Mouse (Mus musculus) heart, embryonic 15.5 days (tissue): ENCODE data around the gene Thrb. TPM values are rescaled to one million over a fixed set of nuclear protein-coding genes. Genes with fewer than 3 reads are reported as not detected.
A peak's percentile ranks its signal among the peaks of the same experiment; 100 is the strongest.

Source experiments
- ATAC-seq: fragments of 200-750 bp; cut with Nextera tagmentation; replicated peaks from 2 replicates; pipeline ENCODE4 v1.8.0; 2017; ENCODE audit warnings: low read depth, moderate TSS enrichment; ENCODE audit not compliant: insufficient number of reproducible peaks, insufficient read depth, low FRiP score
- H3K27ac ChIP-seq: fragments of 300-500 bp; sonication (generic); 2 replicates; pipeline ENCODE4 v1.5.1; 2015; ENCODE audit warnings: mild to moderate bottlenecking, inconsistent platforms
- H3K27me3 ChIP-seq: fragments of 300-500 bp; sonication (generic); 2 replicates; pipeline ENCODE4 v1.6.1; 2015; ENCODE audit warnings: inconsistent platforms
- H3K36me3 ChIP-seq: fragments of 300-500 bp; sonication (generic); 2 replicates; pipeline ENCODE4 v1.6.1; 2015; ENCODE audit warnings: mild to moderate bottlenecking, inconsistent platforms
- H3K4me1 ChIP-seq: fragments of 300-500 bp; sonication (generic); replicated peaks from 2 replicates; pipeline ENCODE4 v1.6.1; 2015; ENCODE audit warnings: inconsistent platforms
- H3K4me2 ChIP-seq: fragments of 300-500 bp; sonication (generic); 2 replicates; pipeline ENCODE4 v1.6.1; 2015; ENCODE audit warnings: inconsistent platforms, mild to moderate bottlenecking, moderate library complexity
- H3K4me3 ChIP-seq: fragments of 300-500 bp; sonication (generic); 2 replicates; pipeline ENCODE4 v1.5.1; 2015; ENCODE audit warnings: mild to moderate bottlenecking, inconsistent platforms
- H3K9ac ChIP-seq: fragments of 300-500 bp; sonication (generic); 2 replicates; pipeline ENCODE4 v1.6.1; 2015; ENCODE audit warnings: mild to moderate bottlenecking, inconsistent platforms
- H3K9me3 ChIP-seq: fragments of 300-500 bp; sonication (generic); replicated peaks from 2 replicates; pipeline ENCODE4 v1.6.1; 2016; ENCODE audit warnings: inconsistent platforms
- WGBS: fragments of 180-500 bp; shearing (Covaris S2); methylation state at CpG from one replicate; pipeline ENCODE4 v1.1.7; 2015; ENCODE audit warnings: mixed read lengths; 5-methylcytosine and 5-hydroxymethylcytosine counted together
- polyA plus RNA-seq: library from polyadenylated mRNA; unstranded; fragments of >200 nt; fragmentation: Nextera tagmentation; extraction: Ambion mirVana; gene quantifications from 2 replicates; pipeline ENCODE4 v1.2.1, GENCODE M21; 2015

Gene Thrb
- polyA plus RNA-seq, 1 experiment from 2014 or later = 0.83 TPM

- WGBS = 46% methylated on average over 9 of the region's 9 CpGs
- no peaks in the 10 kb centered on the region for H3K36me3 ChIP-seq
- peak; percentile 35; the same call in 1 of the 2 replicates for ATAC-seq
- no peak overlapping the region for H3K4me2 ChIP-seq
- H3K4me3 ChIP-seq = no peak overlapping the region
- no peak overlapping the region for H3K9ac ChIP-seq
- H3K9me3 ChIP-seq = no peaks in the 10 kb centered on the region
- H3K27ac ChIP-seq = no peak overlapping the region
- 0 out of 2 replicates have a peak, but pooled peaks cover 4% of the 10 kb centered on the region for H3K4me1 ChIP-seq
- H3K27me3 ChIP-seq = no peaks in the 10 kb centered on the region
Observed at GRCm38 (mm10) chr14:17742902-17743712, 83.0 kb downstream of the Thrb start.

DNA sequence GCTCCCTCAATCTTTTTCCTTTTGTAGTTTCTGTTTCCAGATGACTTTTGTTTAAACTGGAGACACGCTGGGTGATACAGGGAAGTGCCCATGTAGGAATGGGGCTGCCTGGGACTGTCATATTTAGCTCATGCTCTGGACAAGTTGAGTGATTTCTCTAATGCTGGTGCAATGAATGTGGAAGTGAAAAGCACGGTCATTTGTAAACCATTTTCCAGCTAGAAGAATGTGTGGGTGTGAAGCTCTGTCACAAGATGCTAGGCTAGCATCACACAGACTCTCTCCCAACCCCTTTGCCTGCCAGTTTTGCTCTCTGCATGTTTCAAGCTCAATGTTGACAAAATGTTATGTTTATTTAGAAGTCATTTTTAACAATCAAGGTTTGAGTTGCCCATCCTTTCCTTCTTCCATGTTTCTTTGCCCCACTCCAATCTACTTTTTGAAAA, 83.7 kb downstream of the Thrb start:
- H3K36me3 ChIP-seq = no peaks in the 10 kb centered on the region
- H3K4me2 ChIP-seq = no peak overlapping the region
- 50% methylated on average over 2 of the region's 2 CpGs for WGBS
- ATAC-seq = no peak
- no peaks in the 10 kb centered on the region for H3K27me3 ChIP-seq
- no peak overlapping the region for H3K4me3 ChIP-seq
- no peak overlapping the region for H3K9ac ChIP-seq
- H3K27ac ChIP-seq = no peak overlapping the region
- H3K9me3 ChIP-seq = no peaks in the 10 kb centered on the region
- H3K4me1 ChIP-seq = 0 out of 2 replicates have a peak, but pooled peaks cover 4% of the 10 kb centered on the region

DNA sequence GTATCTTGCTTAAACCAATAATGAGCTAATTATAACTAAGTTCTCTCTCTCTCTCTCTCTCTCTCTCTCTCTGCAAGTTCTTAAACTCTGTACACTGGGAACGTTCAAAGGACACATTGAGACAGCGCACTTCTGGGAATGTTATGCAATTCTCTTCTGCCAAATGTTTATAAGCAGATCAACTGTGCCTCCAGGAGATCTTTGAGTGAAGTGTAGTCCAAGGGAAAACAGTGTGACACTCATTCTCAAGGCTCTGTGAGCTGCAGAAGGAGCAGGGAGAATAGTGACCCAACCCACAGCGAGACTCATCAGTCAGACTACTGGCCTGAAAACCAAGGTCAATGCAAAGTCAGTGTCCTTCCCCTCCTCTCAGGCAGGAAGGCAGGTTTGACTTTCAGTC, 87.9 kb downstream of the Thrb start:
- 70% methylated on average over 3 of the region's 3 CpGs for WGBS
- H3K9me3 ChIP-seq = no peaks in the 10 kb centered on the region
- no peaks in the 10 kb centered on the region for H3K36me3 ChIP-seq
- ATAC-seq = no peak
- no peak overlapping the region for H3K9ac ChIP-seq
- 0 out of 2 replicates have a peak, but pooled peaks cover 4% of the 10 kb centered on the region for H3K4me1 ChIP-seq
- H3K27me3 ChIP-seq = no peaks in the 10 kb centered on the region
- H3K27ac ChIP-seq = no peak overlapping the region
- H3K4me3 ChIP-seq = no peak overlapping the region
- H3K4me2 ChIP-seq = no peak overlapping the region

DNA sequence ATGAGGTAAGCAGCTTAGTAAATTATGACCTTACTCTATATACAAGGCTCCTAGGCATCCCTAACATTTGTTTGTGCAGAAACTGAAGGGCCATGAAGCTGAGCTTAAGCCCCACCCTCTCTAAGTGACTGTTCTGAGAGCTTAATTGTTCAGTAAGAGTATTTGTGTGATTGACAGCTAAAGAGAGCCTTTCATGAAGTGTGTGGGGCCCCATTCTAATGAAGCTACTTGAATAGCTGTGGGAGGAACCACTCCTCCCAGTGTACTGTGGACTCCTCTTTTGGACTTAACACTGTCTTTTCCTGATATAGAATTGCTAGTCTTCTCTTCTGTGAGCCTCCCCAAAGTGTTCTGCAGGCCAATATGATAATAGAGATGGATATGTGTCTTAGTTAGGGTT, 88.9 kb downstream of the Thrb start:
- Histone ChIP-seq H3K9me3 (no peaks in the 10 kb centered on the region), H3K27me3 (no peaks in the 10 kb centered on the region), H3K4me2 (no peak overlapping the region), H3K4me3 (no peak overlapping the region), H3K27ac (no peak overlapping the region), H3K4me1 (no peaks in the 10 kb centered on the region), H3K9ac (no peak overlapping the region), H3K36me3 (no peaks in the 10 kb centered on the region)
- ATAC-seq = no peak

DNA sequence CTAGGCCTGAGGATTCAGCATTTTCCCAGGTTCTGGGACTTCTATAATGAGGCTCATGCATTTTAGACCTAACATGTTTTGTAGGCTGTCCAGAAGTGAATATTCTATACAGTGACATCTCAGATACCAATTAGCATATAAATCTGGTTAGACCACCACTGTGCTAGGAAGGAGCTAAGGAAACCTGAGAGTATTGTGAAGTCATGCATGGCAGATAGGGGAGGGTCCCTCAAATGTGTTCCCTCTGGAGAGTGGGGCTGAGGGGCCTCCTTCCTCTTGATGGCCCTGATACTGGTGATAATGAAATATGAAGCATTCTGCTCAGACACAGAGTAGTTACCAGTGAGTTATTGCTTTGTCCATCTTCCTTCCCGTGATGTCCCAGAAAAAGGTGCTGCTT, 91.8 kb downstream of the Thrb start:
- Histone ChIP-seq H3K27me3 (no peaks in the 10 kb centered on the region), H3K9ac (no peak overlapping the region), H3K9me3 (no peaks in the 10 kb centered on the region), H3K27ac (no peak overlapping the region), H3K36me3 (no peaks in the 10 kb centered on the region), H3K4me2 (no peak overlapping the region), H3K4me3 (no peak overlapping the region), H3K4me1 (no peaks in the 10 kb centered on the region)
- ATAC-seq = no peak
- 83% methylated on average over 1 of the region's 1 CpGs for WGBS

- no peak overlapping the region for H3K4me3 ChIP-seq
- no peak for ATAC-seq
- 79% methylated on average over 1 of the region's 1 CpGs for WGBS
Observed at GRCm38 (mm10) chr14:17753429-17753828, 93.4 kb downstream of the Thrb start.

GRCm38 (mm10) chr14:17756732-17757131, 96.7 kb downstream of the Thrb start:
- Histone ChIP-seq H3K9me3 (no peaks in the 10 kb centered on the region), H3K36me3 (no peaks in the 10 kb centered on the region), H3K27ac (no peak overlapping the region), H3K4me2 (no peak overlapping the region), H3K4me3 (no peak overlapping the region), H3K9ac (no peak overlapping the region), H3K27me3 (no peaks in the 10 kb centered on the region), H3K4me1 (no peaks in the 10 kb centered on the region)
- ATAC-seq = no peak

More at GRCm38 (mm10) chr14:17753429-17753828, 93.4 kb downstream of the Thrb start:
- Histone ChIP-seq H3K9me3 (no peaks in the 10 kb centered on the region), H3K9ac (no peak overlapping the region), H3K4me1 (no peaks in the 10 kb centered on the region), H3K27me3 (no peaks in the 10 kb centered on the region), H3K36me3 (no peaks in the 10 kb centered on the region), H3K27ac (no peak overlapping the region), H3K4me2 (no peak overlapping the region)

- Histone ChIP-seq H3K4me1 (no peaks in the 10 kb centered on the region), H3K4me2 (no peak overlapping the region), H3K36me3 (no peaks in the 10 kb centered on the region), H3K9me3 (no peaks in the 10 kb centered on the region), H3K4me3 (no peak overlapping the region), H3K27me3 (no peaks in the 10 kb centered on the region), H3K27ac (no peak overlapping the region), H3K9ac (no peak overlapping the region)
- WGBS = 58% methylated on average over 2 of the region's 2 CpGs
- no peak for ATAC-seq
Observed at GRCm38 (mm10) chr14:17767987-17768386, 107.9 kb downstream of the Thrb start.

GRCm38 (mm10) chr14:17774404-17774803, 114.3 kb downstream of the Thrb start:
- Histone ChIP-seq H3K27ac (no peak overlapping the region), H3K27me3 (no peaks in the 10 kb centered on the region), H3K4me1 (no peaks in the 10 kb centered on the region), H3K4me3 (no peak overlapping the region), H3K36me3 (no peaks in the 10 kb centered on the region), H3K9me3 (no peaks in the 10 kb centered on the region), H3K4me2 (no peak overlapping the region), H3K9ac (no peak overlapping the region)
- no peak for ATAC-seq
- WGBS = 68% methylated on average over 2 of the region's 2 CpGs

GRCm38 (mm10) chr14:17781921-17782320, 121.9 kb downstream of the Thrb start:
- no peak overlapping the region for H3K27ac ChIP-seq
- no peaks in the 10 kb centered on the region for H3K27me3 ChIP-seq
- H3K9ac ChIP-seq = no peak overlapping the region
- WGBS = 79% methylated on average over 4 of the region's 4 CpGs
- no peak overlapping the region for H3K4me3 ChIP-seq
- H3K4me1 ChIP-seq = peaks cover 3% of the 10 kb centered on the region; the same call in 1 of the 2 replicates
- ATAC-seq = no peak
- no peak overlapping the region for H3K4me2 ChIP-seq
- no peaks in the 10 kb centered on the region for H3K36me3 ChIP-seq
- no peaks in the 10 kb centered on the region for H3K9me3 ChIP-seq

GRCm38 (mm10) chr14:17784207-17784806, 124.2 kb downstream of the Thrb start:
- no peak overlapping the region for H3K4me3 ChIP-seq
- WGBS = 18% methylated on average over 5 of the region's 5 CpGs

More at GRCm38 (mm10) chr14:17784207-17784806, 124.2 kb downstream of the Thrb start:
- Histone ChIP-seq H3K36me3 (no peaks in the 10 kb centered on the region), H3K27ac (no peak overlapping the region), H3K4me2 (no peak overlapping the region), H3K9me3 (no peaks in the 10 kb centered on the region), H3K27me3 (no peaks in the 10 kb centered on the region), H3K9ac (no peak overlapping the region), H3K4me1 (peaks cover 3% of the 10 kb centered on the region; the same call in 1 of the 2 replicates)
- ATAC-seq = no peak
